Mouse (Mus musculus): ENCODE data around the gene Pmm1. TPM values are rescaled to one million over a fixed set of nuclear protein-coding genes. Genes with fewer than 3 reads are reported as not detected.
"Not testable (repeated sequence)": the region's sequence is repeated elsewhere in the genome, so short reads cannot be mapped to it uniquely, and the experiment has no call there.

Pmm1 gene
- polyA plus RNA-seq, 1 experiment: 64.1 TPM

GRCm38 (mm10) chr15:81917201-81917600 is 43.5 kb downstream of the Pmm1 start:
- WGBS: 89% methylated on average over 12 of the region's 12 CpGs
- Histone ChIP-seq H3K4me3 (ENCODE audit: control insufficient read depth, insufficient read depth, low read length) (no peak overlapping the region), H3K27me3 (ENCODE audit: control insufficient read depth, insufficient read depth, low read length) (no peaks in the 10 kb centered on the region), H3K4me1 (replicated peaks; ENCODE audit: control insufficient read depth, insufficient read depth, low read length) (no peaks in the 10 kb centered on the region), H3K36me3 (ENCODE audit: control insufficient read depth, insufficient read depth, low read length) (peaks cover 36% of the 10 kb centered on the region), H3K27ac (ENCODE audit: control insufficient read depth, insufficient read depth, low read length) (no peak overlapping the region)
- DNase-seq: no peak
- TF ChIP-seq POLR2A (IDR thresholded peaks at IDR 0.05; ENCODE audit: control insufficient read depth, extremely low read depth, insufficient read depth, low read length, poor library complexity) (no peak), CTCF (IDR thresholded peaks at IDR 0.05; ENCODE audit: borderline replicate concordance, control insufficient read depth, extremely low read depth, insufficient read depth, low read length, poor library complexity) (no peak)

GRCm38 (mm10) chr15:81915663-81916062 is 45.1 kb downstream of the Pmm1 start:
- 96% methylated on average over 5 of the region's 5 CpGs for WGBS
- Histone ChIP-seq H3K27me3 (ENCODE audit: control insufficient read depth, insufficient read depth, low read length) (no peaks in the 10 kb centered on the region), H3K36me3 (ENCODE audit: control insufficient read depth, insufficient read depth, low read length) (peaks cover 51% of the 10 kb centered on the region), H3K27ac (ENCODE audit: control insufficient read depth, insufficient read depth, low read length) (no peak overlapping the region), H3K4me3 (ENCODE audit: control insufficient read depth, insufficient read depth, low read length) (no peak overlapping the region), H3K4me1 (replicated peaks; ENCODE audit: control insufficient read depth, insufficient read depth, low read length) (no peaks in the 10 kb centered on the region)
- no peak for DNase-seq
- no peak for TF ChIP-seq CTCF (IDR thresholded peaks at IDR 0.05; ENCODE audit: borderline replicate concordance, control insufficient read depth, extremely low read depth, insufficient read depth, low read length, poor library complexity)
- TF ChIP-seq POLR2A (IDR thresholded peaks at IDR 0.05; ENCODE audit: control insufficient read depth, extremely low read depth, insufficient read depth, low read length, poor library complexity): no peak

- Histone ChIP-seq H3K27me3 (ENCODE audit: control insufficient read depth, insufficient read depth, low read length) (no peaks in the 10 kb centered on the region), H3K36me3 (ENCODE audit: control insufficient read depth, insufficient read depth, low read length) (peaks cover 56% of the 10 kb centered on the region), H3K27ac (ENCODE audit: control insufficient read depth, insufficient read depth, low read length) (no peak overlapping the region), H3K4me3 (ENCODE audit: control insufficient read depth, insufficient read depth, low read length) (no peak overlapping the region), H3K4me1 (replicated peaks; ENCODE audit: control insufficient read depth, insufficient read depth, low read length) (no peaks in the 10 kb centered on the region)
- TF ChIP-seq POLR2A (IDR thresholded peaks at IDR 0.05; ENCODE audit: control insufficient read depth, extremely low read depth, insufficient read depth, low read length, poor library complexity) (no peak), CTCF (IDR thresholded peaks at IDR 0.05; ENCODE audit: borderline replicate concordance, control insufficient read depth, extremely low read depth, insufficient read depth, low read length, poor library complexity) (no peak)
- no peak for DNase-seq
- WGBS: 81% methylated on average over 5 of the region's 5 CpGs
Observed at GRCm38 (mm10) chr15:81914668-81915067, 46.1 kb downstream of the Pmm1 start.

GRCm38 (mm10) chr15:81912498-81912897 is 48.2 kb downstream of the Pmm1 start:
- Histone ChIP-seq H3K27ac (ENCODE audit: control insufficient read depth, insufficient read depth, low read length) (no peak overlapping the region), H3K4me3 (ENCODE audit: control insufficient read depth, insufficient read depth, low read length) (no peak overlapping the region), H3K4me1 (replicated peaks; ENCODE audit: control insufficient read depth, insufficient read depth, low read length) (no peaks in the 10 kb centered on the region), H3K36me3 (ENCODE audit: control insufficient read depth, insufficient read depth, low read length) (peaks cover 65% of the 10 kb centered on the region), H3K27me3 (ENCODE audit: control insufficient read depth, insufficient read depth, low read length) (no peaks in the 10 kb centered on the region)
- WGBS: 94% methylated on average over 2 of the region's 2 CpGs
- TF ChIP-seq POLR2A (IDR thresholded peaks at IDR 0.05; ENCODE audit: control insufficient read depth, extremely low read depth, insufficient read depth, low read length, poor library complexity) (no peak), CTCF (IDR thresholded peaks at IDR 0.05; ENCODE audit: borderline replicate concordance, control insufficient read depth, extremely low read depth, insufficient read depth, low read length, poor library complexity) (no peak)
- DNase-seq: no peak

GRCm38 (mm10) chr15:81908767-81909166 is 52.0 kb downstream of the Pmm1 start:
- 96% methylated on average over 4 of the region's 4 CpGs for WGBS
- not testable (repeated sequence) for H3K4me3 ChIP-seq (ENCODE audit: control insufficient read depth, insufficient read depth, low read length); H3K4me1 ChIP-seq (replicated peaks; ENCODE audit: control insufficient read depth, insufficient read depth, low read length); H3K27ac ChIP-seq (ENCODE audit: control insufficient read depth, insufficient read depth, low read length); H3K27me3 ChIP-seq (ENCODE audit: control insufficient read depth, insufficient read depth, low read length); DNase-seq
- H3K36me3 ChIP-seq (ENCODE audit: control insufficient read depth, insufficient read depth, low read length): peaks cover 56% of the 10 kb centered on the region

GRCm38 (mm10) chr15:81907953-81908352 is 52.8 kb downstream of the Pmm1 start:
- WGBS: 97% methylated on average over 8 of the region's 8 CpGs
- H3K36me3 ChIP-seq (ENCODE audit: control insufficient read depth, insufficient read depth, low read length): peaks cover 55% of the 10 kb centered on the region

GRCm38 (mm10) chr15:81904939-81905338 is 55.8 kb downstream of the Pmm1 start:
- TF ChIP-seq CTCF (IDR thresholded peaks at IDR 0.05; ENCODE audit: borderline replicate concordance, control insufficient read depth, extremely low read depth, insufficient read depth, low read length, poor library complexity) (no peak), POLR2A (IDR thresholded peaks at IDR 0.05; ENCODE audit: control insufficient read depth, extremely low read depth, insufficient read depth, low read length, poor library complexity) (no peak)
- H3K36me3 ChIP-seq (ENCODE audit: control insufficient read depth, insufficient read depth, low read length): peaks cover 39% of the 10 kb centered on the region

More at GRCm38 (mm10) chr15:81907953-81908352, 52.8 kb downstream of the Pmm1 start:
- TF ChIP-seq POLR2A (IDR thresholded peaks at IDR 0.05; ENCODE audit: control insufficient read depth, extremely low read depth, insufficient read depth, low read length, poor library complexity): no peak
- no peak for TF ChIP-seq CTCF (IDR thresholded peaks at IDR 0.05; ENCODE audit: borderline replicate concordance, control insufficient read depth, extremely low read depth, insufficient read depth, low read length, poor library complexity)
- Histone ChIP-seq H3K27ac (ENCODE audit: control insufficient read depth, insufficient read depth, low read length) (no peak overlapping the region), H3K4me1 (replicated peaks; ENCODE audit: control insufficient read depth, insufficient read depth, low read length) (no peaks in the 10 kb centered on the region), H3K4me3 (ENCODE audit: control insufficient read depth, insufficient read depth, low read length) (no peak overlapping the region), H3K27me3 (ENCODE audit: control insufficient read depth, insufficient read depth, low read length) (no peaks in the 10 kb centered on the region)
- DNase-seq: no peak

More at GRCm38 (mm10) chr15:81904939-81905338, 55.8 kb downstream of the Pmm1 start:
- Histone ChIP-seq H3K27me3 (ENCODE audit: control insufficient read depth, insufficient read depth, low read length) (no peaks in the 10 kb centered on the region), H3K27ac (ENCODE audit: control insufficient read depth, insufficient read depth, low read length) (no peak overlapping the region), H3K4me1 (replicated peaks; ENCODE audit: control insufficient read depth, insufficient read depth, low read length) (no peaks in the 10 kb centered on the region), H3K4me3 (ENCODE audit: control insufficient read depth, insufficient read depth, low read length) (no peak overlapping the region)
- 40% methylated on average over 2 of the region's 2 CpGs for WGBS
- DNase-seq: peak; percentile 73

Other genes starting within 250 kb of the Pmm1 start
- 42.3 and 49.5 TPM in 2 replicates for gene Zc3h7b, start 215.9 kb downstream of the Pmm1 start, polyA plus RNA-seq (2012; rRNA removed)
- gene Rangap1, start 215.4 kb downstream of the Pmm1 start, polyA plus RNA-seq (2012; rRNA removed): 73.9 and 82.0 TPM in 2 replicates
- 29.3 and 34.6 TPM in 2 replicates for gene Tef, start 158.5 kb downstream of the Pmm1 start, polyA plus RNA-seq (2012; rRNA removed)
- gene Tob2, start 102.1 kb downstream of the Pmm1 start, polyA plus RNA-seq (2012; rRNA removed): 64.6 and 76.1 TPM in 2 replicates
- 71.7 and 87.9 TPM in 2 replicates for gene Phf5a, start 89.0 kb downstream of the Pmm1 start, polyA plus RNA-seq (2012; rRNA removed)
- gene Aco2, start 88.6 kb downstream of the Pmm1 start, polyA plus RNA-seq (2012; rRNA removed): 342 and 377 TPM in 2 replicates
- gene Polr3h, start 34.7 kb downstream of the Pmm1 start, polyA plus RNA-seq (2012; rRNA removed): 16.7 and 17.5 TPM in 2 replicates
- gene Csdc2, start 24.2 kb downstream of the Pmm1 start, polyA plus RNA-seq (2012; rRNA removed): 1.9 and 6.8 TPM in 2 replicates
- gene 1700029P11Rik, start 19.6 kb upstream of the Pmm1 start, polyA plus RNA-seq (2012; rRNA removed): not detected in 2 replicates
- 183 and 225 TPM in 2 replicates for gene Xrcc6, start 26.9 kb upstream of the Pmm1 start, polyA plus RNA-seq (2012; rRNA removed)
- 199 and 252 TPM in 2 replicates for gene Desi1, start 72.9 kb upstream of the Pmm1 start, polyA plus RNA-seq (2012; rRNA removed)
- gene Snu13, start 86.7 kb upstream of the Pmm1 start, polyA plus RNA-seq (2012; rRNA removed): 122 and 134 TPM in 2 replicates
- gene 4930407I10Rik, start 98.2 kb upstream of the Pmm1 start, polyA plus RNA-seq (2012; rRNA removed): 0.04 TPM in 1 of 2 replicates, not detected in the other
- gene Mei1, start 109.1 kb upstream of the Pmm1 start, polyA plus RNA-seq (2012; rRNA removed): 0.08 and 0.11 TPM in 2 replicates
- gene Ccdc134, start 167.0 kb upstream of the Pmm1 start, polyA plus RNA-seq (2012; rRNA removed): 33.1 and 39.4 TPM in 2 replicates
- gene Srebf2, start 186.3 kb upstream of the Pmm1 start, polyA plus RNA-seq (2012; rRNA removed): 410 and 478 TPM in 2 replicates

Data from thymus, adult 2 months (tissue).